Mouse (Mus musculus): ENCODE measurements around the gene Zc3h13.

DNA sequence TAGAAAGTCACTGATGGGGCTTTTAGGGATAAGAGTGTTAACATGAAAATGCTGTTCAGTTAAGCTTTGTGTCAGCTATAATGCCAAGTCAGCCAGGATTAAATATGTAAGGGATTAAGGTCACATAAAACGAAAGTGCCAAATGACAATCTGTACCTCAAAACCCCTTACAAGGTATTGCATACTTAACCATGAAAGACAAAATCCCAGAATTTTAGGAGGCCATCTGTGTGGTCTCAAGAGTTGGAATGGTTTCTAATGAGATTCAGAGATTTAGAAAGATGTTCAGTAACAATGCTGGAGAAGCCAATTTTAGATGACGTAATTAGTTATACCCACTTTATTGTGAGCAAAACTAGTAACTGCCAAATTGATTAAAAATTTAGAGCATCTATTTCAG lies 30.3 kb downstream of the Zc3h13 start:
- no peak for TF ChIP-seq CTCF (IDR thresholded peaks at IDR 0.05; ENCODE audit: control insufficient read depth, insufficient read depth, insufficient replicate concordance, low read depth, low read length)
- TF ChIP-seq POLR2A (IDR thresholded peaks at IDR 0.05; ENCODE audit: control insufficient read depth, low read depth, low read length): no peak

Measured in testis, adult 2 months (tissue).